In the genomic region with DNA sequence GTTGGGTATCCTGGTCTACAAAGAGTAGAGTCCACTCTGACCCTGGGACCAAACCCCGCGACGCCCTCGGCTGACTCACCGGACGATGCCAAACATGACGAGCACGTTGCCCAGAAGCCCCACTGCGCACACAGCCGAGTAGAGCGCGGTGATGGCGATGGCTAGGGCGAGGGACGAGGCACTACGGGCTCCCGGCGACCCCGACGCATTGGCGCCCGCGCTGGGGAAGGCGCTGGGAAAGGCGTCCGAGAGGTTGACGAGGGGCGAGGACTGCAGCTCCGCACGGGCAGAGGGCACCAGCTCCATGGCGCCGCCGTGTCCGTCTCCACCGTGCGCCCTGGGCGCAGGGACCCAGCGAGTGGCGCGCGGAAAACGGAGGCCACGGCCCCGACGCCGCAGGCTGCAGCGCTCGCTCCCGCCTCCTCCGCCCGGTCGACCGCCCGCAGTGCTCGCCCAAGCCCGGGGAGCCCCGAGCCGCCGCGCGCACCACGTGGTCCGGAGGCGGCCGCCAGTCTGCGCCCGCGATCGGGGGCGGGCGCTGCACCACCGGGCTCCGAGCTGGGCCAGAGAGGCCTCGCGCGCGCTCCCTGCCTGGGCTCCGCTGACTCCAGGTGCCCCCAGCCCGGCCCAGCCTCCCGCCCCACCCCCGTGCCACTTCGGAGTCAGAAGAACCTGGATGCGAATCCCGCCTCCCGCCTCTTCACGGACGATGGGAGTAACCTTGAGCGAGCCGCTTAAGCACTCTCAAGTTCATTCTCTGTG, we compare ENCODE assay signal across 7 mouse cellular contexts. TPM values are rescaled to one million over a fixed set of nuclear protein-coding genes. Genes with fewer than 3 reads are reported as not detected.
DNase-seq lines count a peak whose midpoint lies in the region; ATAC-seq and TF ChIP-seq lines count a peak whose summit lies in the region.

Oprd1 (minus strand) TSS at position 407 of the 762 bp plus-strand sequence.

- no peaks in the 10 kb centered on the region for H3K4me1 ChIP-seq in liver, adult 2 months (ENCODE audit: control insufficient read depth, insufficient read depth, low read length)
- peaks cover 13% of the 10 kb centered on the region for H3K4me1 ChIP-seq in heart, embryonic 15.5 days (replicated peaks)
- peaks cover 15% of the 10 kb centered on the region for H3K4me1 ChIP-seq in liver, embryonic 12.5 days
- H3K4me1 ChIP-seq in stomach, embryonic 14.5 days (ENCODE audit: control insufficient read depth, insufficient read depth, low read length) = 0 out of 2 replicates have a peak, but pooled peaks cover 3% of the 10 kb centered on the region

- no peak for TF ChIP-seq POLR2A in liver, adult 2 months (IDR thresholded peaks at IDR 0.05; ENCODE audit: extremely low read depth, insufficient read depth, low read length)

- no peak within 1 kb of the TSS for H3K27ac ChIP-seq in liver, adult 2 months (replicated peaks; ENCODE audit: insufficient read depth, low read depth, low read length)
- H3K27ac ChIP-seq in heart, embryonic 15.5 days = no peak within 1 kb of the TSS
- no peak within 1 kb of the TSS for H3K27ac ChIP-seq in liver, embryonic 12.5 days
- no peak within 1 kb of the TSS for H3K27ac ChIP-seq in stomach, embryonic 14.5 days (ENCODE audit: low read length)

- peak within 1 kb of the TSS; percentile 89 for H3K4me2 ChIP-seq in heart, embryonic 15.5 days
- peak within 1 kb of the TSS; percentile 62 for H3K4me2 ChIP-seq in liver, embryonic 12.5 days
- peak within 1 kb of the TSS; percentile 84 for H3K4me2 ChIP-seq in stomach, embryonic 14.5 days (replicated peaks; ENCODE audit: low read depth, low read length)

- no peak for TF ChIP-seq CTCF in liver, adult 2 months (IDR thresholded peaks at IDR 0.05; ENCODE audit: low read depth, low read length)

- no peak for DNase-seq in liver, adult 2 months (ENCODE audit: extremely low read depth, low read depth, low spot score)
- DNase-seq in liver = no peak
- peak; percentile 28 for DNase-seq in embryo, embryonic 10.5 days (ENCODE audit: low spot score)

- ATAC-seq in heart, embryonic 15.5 days (replicated peaks; ENCODE audit: insufficient number of reproducible peaks, insufficient read depth, low FRiP score, low read depth) = peak; percentile 50
- no peak for ATAC-seq in liver, embryonic 12.5 days
- ATAC-seq in stomach, embryonic 14.5 days (ENCODE audit: insufficient number of reproducible peaks, insufficient read depth, low FRiP score, low read depth) = no peak; the same call in 1 of the 2 replicates
- no peak for ATAC-seq in inflammation-experienced regulatory T-cells, adult 6 months

- no peaks in the 10 kb centered on the region for H3K36me3 ChIP-seq in liver, adult 2 months (ENCODE audit: control insufficient read depth, insufficient read depth, low read length)
- H3K36me3 ChIP-seq in heart, embryonic 15.5 days = no peaks in the 10 kb centered on the region
- no peaks in the 10 kb centered on the region for H3K36me3 ChIP-seq in liver, embryonic 12.5 days
- no peaks in the 10 kb centered on the region for H3K36me3 ChIP-seq in stomach, embryonic 14.5 days (ENCODE audit: control insufficient read depth, insufficient read depth, low read length)

- no peak within 1 kb of the TSS for H3K9ac ChIP-seq in liver, adult 2 months (ENCODE audit: low read depth, low read length)
- H3K9ac ChIP-seq in heart, embryonic 15.5 days = peak within 1 kb of the TSS; percentile 38
- no peak within 1 kb of the TSS for H3K9ac ChIP-seq in liver, embryonic 12.5 days
- no peak within 1 kb of the TSS; the same call in 1 of the 2 replicates for H3K9ac ChIP-seq in stomach, embryonic 14.5 days (replicated peaks; ENCODE audit: low read depth, low read length)

- H3K9me3 ChIP-seq in heart, embryonic 15.5 days (replicated peaks) = no peaks in the 10 kb centered on the region
- no peaks in the 10 kb centered on the region for H3K9me3 ChIP-seq in liver, embryonic 12.5 days (replicated peaks)
- H3K9me3 ChIP-seq in stomach, embryonic 14.5 days (ENCODE audit: control insufficient read depth, low read depth, low read length) = no peaks in the 10 kb centered on the region

- H3K79me2 ChIP-seq in liver, adult 2 months (ENCODE audit: control insufficient read depth, insufficient read depth, low read length) = no peaks in the 10 kb centered on the region

- WGBS in liver, adult 2 months = 2% methylated on average over 89 of the region's 89 CpGs
- WGBS in heart, embryonic 15.5 days = under 1% methylated on average over 80 of the region's 89 CpGs
- WGBS in liver, embryonic 12.5 days (ENCODE audit: insufficient replicate concordance) = 2% methylated on average over 82 of the region's 89 CpGs
- 1% methylated on average over 62 of the region's 89 CpGs for WGBS in stomach, embryonic 14.5 days

- H3K4me3 ChIP-seq in liver, adult 2 months (ENCODE audit: insufficient read depth, low read depth, low read length) = peak within 1 kb of the TSS; percentile 6; the same call in 1 of the 2 replicates
- peak within 1 kb of the TSS; percentile 52 for H3K4me3 ChIP-seq in heart, embryonic 15.5 days
- H3K4me3 ChIP-seq in liver, embryonic 12.5 days = peak within 1 kb of the TSS; percentile 44
- H3K4me3 ChIP-seq in stomach, embryonic 14.5 days (ENCODE audit: low read depth, low read length) = peak within 1 kb of the TSS; percentile 47

- H3K27me3 ChIP-seq in liver, adult 2 months (ENCODE audit: control insufficient read depth, insufficient read depth, low read length) = peaks cover 11% of the 10 kb centered on the region
- peaks cover 57% of the 10 kb centered on the region for H3K27me3 ChIP-seq in heart, embryonic 15.5 days
- H3K27me3 ChIP-seq in liver, embryonic 12.5 days (replicated peaks) = peaks cover 79% of the 10 kb centered on the region
- peaks cover 18% of the 10 kb centered on the region; the same call in 1 of the 2 replicates for H3K27me3 ChIP-seq in stomach, embryonic 14.5 days (ENCODE audit: control insufficient read depth, insufficient read depth, low read length)

RNA-seq across cellular contexts. Expression of gene Oprd1, which starts in this region (rescaled TPM):
- total RNA-seq in liver, adult 2 months (2014; rRNA removed) = not detected in 2 replicates
- polyA plus RNA-seq in liver, adult 2 months (2012; rRNA removed) = 0.02 TPM in 1 of 2 replicates, not detected in the other
- polyA plus RNA-seq in heart, embryonic 15.5 days (2015; fragmentation: Nextera tagmentation; extraction: Ambion mirVana) = 0.67 and 0.71 TPM in 2 replicates
- polyA plus RNA-seq in liver, embryonic 12.5 days (2016; fragmentation: Nextera tagmentation; extraction: Ambion mirVana) = 0.24 and 0.39 TPM in 2 replicates
- polyA plus RNA-seq in stomach, embryonic 14.5 days (2014; fragmentation: Nextera tagmentation; extraction: Ambion mirVana) = 0.07 and 0.20 TPM in 2 replicates
- polyA plus RNA-seq in inflammation-experienced regulatory T-cells, adult 6 months (2017; shearing (Covaris generic)) = not detected

Comparison
In these comparisons a context has a peak if more than half of its experiments do, and no peak if none do; other contexts are left out.
1. Peak in ATAC-seq, H3K4me3 ChIP-seq, H3K9ac ChIP-seq and H3K4me2 ChIP-seq in heart, embryonic 15.5 days; RNA of the gene not detected or under 1 TPM.